Mouse (Mus musculus): ENCODE measurements around the gene Ccdc30.
"Not testable (repeated sequence)": the region's sequence is repeated elsewhere in the genome, so short reads cannot be mapped to it uniquely, and the experiment has no call there.

Ccdc30 gene

GRCm38 (mm10) chr4:119301777-119302176, 113.5 kb downstream of the Ccdc30 start:
- DNase-seq, result no peak

GRCm38 (mm10) chr4:119300761-119301160, 114.6 kb downstream of the Ccdc30 start:
- DNase-seq, result no peak

GRCm38 (mm10) chr4:119297361-119297760, 118.0 kb downstream of the Ccdc30 start:
- no peak for DNase-seq

GRCm38 (mm10) chr4:119295134-119295453, 120.2 kb downstream of the Ccdc30 start:
- DNase-seq, result no peak

GRCm38 (mm10) chr4:119294415-119295133, 120.7 kb downstream of the Ccdc30 start, which contains the start of gene Ybx1:
TSS of gene Ybx1 (minus strand) at chr4:119294604.
- peak; percentile 99 for DNase-seq

GRCm38 (mm10) chr4:119293574-119294258, 121.6 kb downstream of the Ccdc30 start:
- DNase-seq, result peak; percentile 43

GRCm38 (mm10) chr4:119292771-119293573, 122.3 kb downstream of the Ccdc30 start:
- peak; percentile 68 for DNase-seq

GRCm38 (mm10) chr4:119291921-119292320, 123.4 kb downstream of the Ccdc30 start:
- DNase-seq, result no peak

GRCm38 (mm10) chr4:119285336-119285735, 130.0 kb downstream of the Ccdc30 start:
- DNase-seq, result no peak

GRCm38 (mm10) chr4:119284861-119285260, 130.5 kb downstream of the Ccdc30 start:
- DNase-seq, result no peak

- DNase-seq, result not testable (repeated sequence)
Observed at GRCm38 (mm10) chr4:119278784-119279183, 136.5 kb downstream of the Ccdc30 start.

GRCm38 (mm10) chr4:119275726-119276125, 139.6 kb downstream of the Ccdc30 start:
- DNase-seq, result no peak

GRCm38 (mm10) chr4:119275226-119275625, 140.1 kb downstream of the Ccdc30 start:
- DNase-seq, result no peak

GRCm38 (mm10) chr4:119274627-119275026, 140.7 kb downstream of the Ccdc30 start:
- no peak for DNase-seq
